Mouse (Mus musculus) liver, adult 2 months (tissue): ENCODE data around the gene BC030499. TPM values are rescaled to one million over a fixed set of nuclear protein-coding genes. Genes with fewer than 3 reads are reported as not detected.

ENCODE experiments used
- DNase-seq: peaks from one replicate; pipeline ENCODE4 v3.0.0-alpha.2; 2011; ENCODE audit warnings: low read depth, low spot score; ENCODE audit errors: extremely low read depth
- H3K27ac ChIP-seq: fragments of 200-500 bp; replicated peaks from 2 replicates; pipeline ENCODE4 v1.5.1; 2012; ENCODE audit warnings: low read depth, mild to moderate bottlenecking, control low read depth, inconsistent platforms, low read length; ENCODE audit not compliant: insufficient read depth
- H3K27me3 ChIP-seq: fragments of 200-500 bp; 2 replicates; pipeline ENCODE4 v1.6.1; 2012; ENCODE audit warnings: mild to moderate bottlenecking, moderate library complexity, low read length, inconsistent platforms; ENCODE audit not compliant: control insufficient read depth, insufficient read depth
- H3K36me3 ChIP-seq: fragments of 200-500 bp; 2 replicates; pipeline ENCODE4 v1.6.1; 2012; ENCODE audit warnings: low read length, inconsistent platforms; ENCODE audit not compliant: control insufficient read depth, insufficient read depth
- H3K4me1 ChIP-seq: fragments of 200-500 bp; 2 replicates; pipeline ENCODE4 v1.6.1; 2011; ENCODE audit warnings: low read length; ENCODE audit not compliant: control insufficient read depth, insufficient read depth
- H3K4me3 ChIP-seq: fragments of 200-500 bp; 2 replicates; pipeline ENCODE4 v1.5.1; 2011; ENCODE audit warnings: low read depth, mild to moderate bottlenecking, control low read depth, low read length, moderate library complexity; ENCODE audit not compliant: insufficient read depth
- H3K79me2 ChIP-seq: fragments of 200-500 bp; 2 replicates; pipeline ENCODE4 v1.6.1; 2012; ENCODE audit warnings: inconsistent platforms, mild to moderate bottlenecking, low read length, moderate library complexity; ENCODE audit not compliant: control insufficient read depth, insufficient read depth
- H3K9ac ChIP-seq: fragments of 200-500 bp; 2 replicates; pipeline ENCODE4 v1.6.1; 2012; ENCODE audit warnings: low read depth, mild to moderate bottlenecking, control low read depth, inconsistent platforms, low read length
- CTCF ChIP-seq: fragments of 200-500 bp; IDR thresholded peaks from 2 replicates; pipeline ENCODE4 v1.5.1; 2011; ENCODE audit warnings: low read depth, low read length, control low read depth
- POLR2A ChIP-seq: fragments of 200-500 bp; IDR thresholded peaks from 2 replicates; pipeline ENCODE4 v1.6.1; 2011; ENCODE audit warnings: low read length, control low read depth; ENCODE audit not compliant: insufficient read depth; ENCODE audit errors: extremely low read depth
- WGBS: fragments of 180-500 bp; shearing (Covaris S2); methylation state at CpG from one replicate; pipeline ENCODE4 v1.1.7; 2018; 5-methylcytosine and 5-hydroxymethylcytosine counted together
- polyA plus RNA-seq: library from polyadenylated mRNA; depleted of rRNA; stranded (reverse); fragments of >200 nt; gene quantifications from 2 replicates; pipeline ENCODE4 v1.2.3, GENCODE M21; 2012
- total RNA-seq: library from RNA; depleted of rRNA; stranded (reverse); fragments of >200 nt; gene quantifications from 2 replicates; pipeline ENCODE4 v1.2.3, GENCODE M21; 2014

Gene BC030499
- total and polyA plus RNA-seq, 2 experiments, result 0.13 to 0.18 TPM

DNA sequence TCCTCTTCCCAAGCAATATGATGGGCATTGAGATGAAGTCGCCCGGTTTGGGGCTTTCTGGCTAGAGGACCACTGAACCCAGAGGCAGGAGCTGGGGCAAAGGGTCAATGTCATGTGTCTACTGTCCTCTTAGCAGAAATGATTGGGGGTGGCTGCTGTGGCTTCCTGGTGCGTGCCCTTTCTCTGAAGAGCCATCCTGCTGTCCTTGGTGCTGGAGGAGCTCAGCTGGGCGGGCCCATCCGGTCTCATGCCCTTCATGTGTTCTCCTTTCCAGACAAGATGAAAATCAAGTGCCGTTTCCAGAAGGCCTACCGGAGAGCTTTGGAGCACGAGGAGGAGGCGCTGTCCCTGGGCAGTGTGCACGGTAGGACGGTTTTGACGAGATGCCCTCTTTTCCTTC, 42.0 kb downstream of the BC030499 start:
- H3K79me2 ChIP-seq, result peaks cover 3% of the 10 kb centered on the region; the same call in 1 of the 2 replicates
- DNase-seq, result no peak
- H3K27me3 ChIP-seq, result no peaks in the 10 kb centered on the region
- peaks cover 4% of the 10 kb centered on the region; the same call in 1 of the 2 replicates for H3K4me1 ChIP-seq
- H3K36me3 ChIP-seq, result peaks cover 10% of the 10 kb centered on the region; the same call in 1 of the 2 replicates
- H3K4me3 ChIP-seq, result no peak overlapping the region
- no peak overlapping the region for H3K27ac ChIP-seq
- TF ChIP-seq CTCF (no peak), POLR2A (no peak)
- H3K9ac ChIP-seq, result no peak overlapping the region
- 97% methylated on average over 12 of the region's 12 CpGs for WGBS

DNA sequence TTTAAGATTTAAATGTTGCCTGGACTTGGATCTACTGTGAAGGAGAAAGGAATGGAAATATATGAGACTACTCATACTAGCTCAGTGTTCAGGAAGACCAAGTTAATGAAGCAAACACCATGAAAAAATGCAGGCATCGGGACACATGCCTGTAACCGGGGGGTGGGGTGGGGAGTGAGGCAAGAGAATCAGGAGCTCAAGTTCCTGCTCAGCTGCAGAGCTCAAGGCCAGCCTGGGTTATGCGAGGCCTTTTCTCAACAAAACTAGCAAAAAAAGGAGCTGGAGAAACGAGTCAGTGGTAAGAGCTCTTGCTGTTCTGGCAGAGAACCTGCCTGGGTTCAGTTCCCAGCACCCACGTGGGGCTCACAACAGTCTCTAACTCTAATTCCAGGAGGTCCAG, 43.4 kb downstream of the BC030499 start:
- Histone ChIP-seq H3K36me3 (peaks cover 14% of the 10 kb centered on the region), H3K9ac (no peak overlapping the region), H3K79me2 (peaks cover 3% of the 10 kb centered on the region; the same call in 1 of the 2 replicates), H3K4me3 (no peak overlapping the region), H3K27me3 (no peaks in the 10 kb centered on the region), H3K27ac (no peak overlapping the region), H3K4me1 (peaks cover 2% of the 10 kb centered on the region; the same call in 1 of the 2 replicates)
- DNase-seq, result no peak
- WGBS, result 95% methylated on average over 5 of the region's 5 CpGs
- no peak for TF ChIP-seq POLR2A
- no peak for TF ChIP-seq CTCF

DNA sequence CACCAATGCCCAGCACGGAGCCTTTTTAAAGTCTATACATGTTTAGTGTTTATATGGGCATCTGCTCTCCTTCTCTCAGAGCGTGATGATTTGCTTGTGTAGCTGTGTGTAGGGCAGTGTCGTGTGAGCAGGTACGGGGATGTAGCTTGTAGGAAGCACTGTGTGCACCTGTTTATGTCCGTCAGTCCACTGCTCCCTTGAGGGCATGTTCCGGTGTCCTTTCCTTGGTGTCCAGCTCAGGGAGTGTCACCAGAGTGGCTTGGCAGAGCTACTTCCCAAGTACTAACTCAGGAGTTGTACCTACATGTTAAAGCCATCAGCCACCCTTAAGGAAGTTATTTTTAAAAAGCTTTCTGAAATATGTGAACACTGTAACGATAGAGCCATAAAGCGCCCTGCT, 46.4 kb downstream of the BC030499 start:
- H3K27me3 ChIP-seq, result no peaks in the 10 kb centered on the region
- WGBS, result 97% methylated on average over 8 of the region's 8 CpGs
- peaks cover 21% of the 10 kb centered on the region for H3K36me3 ChIP-seq
- no peak overlapping the region for H3K27ac ChIP-seq
- DNase-seq, result no peak
- no peaks in the 10 kb centered on the region for H3K79me2 ChIP-seq
- no peaks in the 10 kb centered on the region for H3K4me1 ChIP-seq
- TF ChIP-seq CTCF, result no peak
- TF ChIP-seq POLR2A, result no peak
- H3K9ac ChIP-seq, result no peak overlapping the region
- H3K4me3 ChIP-seq, result no peak overlapping the region

DNA sequence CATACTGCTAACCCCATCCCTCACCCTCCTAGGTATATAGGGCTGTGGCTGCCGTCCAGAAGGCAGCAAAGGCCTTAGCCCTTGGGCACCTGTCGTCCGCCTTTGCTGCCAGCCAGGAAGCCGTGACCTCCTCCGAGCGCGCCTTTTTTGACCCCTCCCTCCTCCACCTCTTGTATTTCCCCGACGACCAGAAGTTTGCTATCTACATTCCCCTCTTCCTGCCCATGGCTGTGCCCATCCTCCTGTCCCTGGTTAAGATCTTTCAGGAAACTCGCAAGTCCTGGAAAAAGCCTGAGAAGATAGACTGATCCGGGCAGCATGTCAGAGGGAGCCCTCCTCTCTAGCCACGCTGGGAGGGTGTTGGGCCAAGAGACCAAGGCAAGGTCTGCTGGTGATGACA, 51.1 kb downstream of the BC030499 start:
- Histone ChIP-seq H3K4me1 (peaks cover 14% of the 10 kb centered on the region), H3K4me3 (no peak overlapping the region), H3K27me3 (no peaks in the 10 kb centered on the region), H3K36me3 (peaks cover 11% of the 10 kb centered on the region), H3K9ac (no peak overlapping the region), H3K79me2 (no peaks in the 10 kb centered on the region), H3K27ac (no peak overlapping the region)
- WGBS, result 80% methylated on average over 12 of the region's 12 CpGs
- TF ChIP-seq CTCF (no peak), POLR2A (no peak)
- DNase-seq, result no peak

DNA sequence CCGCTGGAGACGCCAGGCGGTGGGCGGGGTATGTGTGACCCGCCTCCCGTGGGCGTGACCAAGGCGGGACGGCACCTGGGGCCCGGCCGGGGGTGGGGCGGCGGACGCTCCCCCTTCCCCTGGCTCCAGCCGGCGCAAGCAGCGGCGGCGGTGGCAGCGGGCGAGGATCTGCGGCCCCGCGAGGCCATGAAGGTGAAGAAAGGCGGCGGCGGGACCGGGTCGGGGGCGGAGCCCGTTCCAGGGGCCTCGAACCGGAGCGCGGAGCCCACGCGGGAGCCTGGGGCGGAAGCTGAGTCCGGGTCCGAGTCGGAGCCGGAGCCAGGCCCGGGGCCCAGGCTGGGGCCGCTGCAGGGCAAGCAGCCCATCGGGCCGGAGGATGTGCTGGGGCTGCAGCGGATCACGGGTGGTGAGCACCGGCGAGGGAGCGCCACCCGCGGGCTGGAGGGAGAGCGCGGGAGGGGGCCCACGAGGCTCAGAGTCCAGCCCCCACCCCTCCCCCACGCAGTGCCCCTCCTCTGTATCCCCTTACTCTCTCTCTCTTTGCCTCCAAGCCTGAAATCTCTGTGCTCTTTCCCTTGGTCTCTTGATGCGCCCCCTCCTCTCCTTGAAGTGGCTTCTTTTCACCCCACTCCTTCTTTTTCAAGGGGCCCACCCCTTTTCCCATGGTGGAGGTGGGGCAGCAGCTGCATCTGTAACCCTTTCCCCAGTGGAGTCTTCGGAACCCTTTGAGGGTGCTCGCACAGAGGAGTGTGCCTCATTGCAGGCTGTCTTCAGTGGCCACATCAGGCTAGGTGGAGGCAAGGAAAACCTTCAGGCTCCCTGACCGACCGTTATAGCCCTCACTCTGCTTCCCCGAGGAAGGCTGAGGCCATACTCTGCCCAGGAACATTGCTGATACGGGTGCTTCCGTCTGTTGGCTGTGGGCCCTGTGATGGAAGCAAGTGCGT, 53.0 kb downstream of the BC030499 start, which contains the start of gene Unc119:
Unc119 (plus strand) TSS at position 102 of the 947 bp plus-strand sequence.
- no peaks in the 10 kb centered on the region for H3K27me3 ChIP-seq
- H3K4me1 ChIP-seq, result peaks cover 14% of the 10 kb centered on the region
- H3K36me3 ChIP-seq, result peaks cover 10% of the 10 kb centered on the region
- TF ChIP-seq POLR2A, result peak; percentile 37; the same call in 1 of the 2 replicates
- TF ChIP-seq CTCF, result no peak
- 0 out of 2 replicates have a peak within 1 kb of the TSS, but pooled peaks have one; percentile 12 for H3K27ac ChIP-seq
- DNase-seq, result peak; percentile 30
- 2% methylated on average over 65 of the region's 66 CpGs for WGBS
- H3K9ac ChIP-seq, result peak within 1 kb of the TSS; percentile 91
- peak within 1 kb of the TSS; percentile 77 for H3K4me3 ChIP-seq
- no peaks in the 10 kb centered on the region for H3K79me2 ChIP-seq
